Mouse (Mus musculus): Measurements from ENCODE around the gene Nfya.
"Not testable (repeated sequence)": the region's sequence is repeated elsewhere in the genome, so short reads cannot be mapped to it uniquely, and the experiment has no call there.

- not testable (repeated sequence) for TF ChIP-seq ZNF384 (IDR thresholded peaks at IDR 0.05; ENCODE audit: low read depth, low read length); JUND (conservative IDR thresholded peaks at IDR 0.05; ENCODE audit: low read depth, low read length); ZC3H11A (IDR thresholded peaks at IDR 0.05; ENCODE audit: low read depth, low read length); MAX (IDR thresholded peaks at IDR 0.05; ENCODE audit: low read length); CTCF (conservative IDR thresholded peaks at IDR 0.05 in 1 of 2, IDR thresholded peaks at IDR 0.05 in 1 of 2; ENCODE audit: low read depth in 2 of 2, low read length in 2 of 2); HCFC1 (IDR thresholded peaks at IDR 0.05; ENCODE audit: low read depth, low read length); POLR2A (IDR thresholded peaks at IDR 0.05; ENCODE audit: low read depth, low read length); EP300 (IDR thresholded peaks at IDR 0.05; ENCODE audit: low read length); CHD1 (IDR thresholded peaks at IDR 0.05; ENCODE audit: low read depth, low read length); MAFK (IDR thresholded peaks at IDR 0.05; ENCODE audit: insufficient replicate concordance, low read length); USF1 (IDR thresholded peaks at IDR 0.05; ENCODE audit: low read depth, low read length); JUN (IDR thresholded peaks at IDR 0.05; ENCODE audit: insufficient read depth, low read depth, low read length)
These were observed 56.7 kb downstream of the Nfya start for GRCm38 (mm10) chr17:48352976-48353375.
